Mouse (Mus musculus) embryo, embryonic 11 days (tissue): Measurements from ENCODE around the gene Lhx6.

Experiments
- DNase-seq: peaks from one replicate; pipeline ENCODE4 v3.0.0-alpha.2; 2015

The Lhx6 gene

DNA sequence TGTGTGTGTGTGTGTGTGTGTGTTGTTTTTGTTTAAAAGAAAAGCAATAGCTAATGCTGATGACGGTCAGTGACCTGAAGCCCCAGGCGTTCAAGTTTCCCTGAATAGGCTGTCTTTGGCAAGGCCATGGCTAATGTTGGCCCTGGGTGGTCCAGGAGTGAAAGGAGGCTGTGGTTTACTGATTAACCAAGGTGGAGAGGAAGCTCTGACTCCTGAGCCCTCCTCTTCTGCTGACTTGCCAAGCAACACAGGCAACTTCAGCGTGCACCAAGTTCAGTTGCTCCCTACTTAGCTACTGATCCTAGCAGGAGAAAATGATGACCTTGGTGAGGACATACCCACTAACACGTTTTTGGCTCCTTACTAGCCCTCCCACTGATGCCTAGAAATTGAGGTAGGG, 12.5 kb downstream of the Lhx6 start:
- DNase-seq: no peak

- DNase-seq: peak; percentile 93
These were observed 14.1 kb downstream of the Lhx6 start for GRCm38 (mm10) chr2:36090853-36091741.

DNA sequence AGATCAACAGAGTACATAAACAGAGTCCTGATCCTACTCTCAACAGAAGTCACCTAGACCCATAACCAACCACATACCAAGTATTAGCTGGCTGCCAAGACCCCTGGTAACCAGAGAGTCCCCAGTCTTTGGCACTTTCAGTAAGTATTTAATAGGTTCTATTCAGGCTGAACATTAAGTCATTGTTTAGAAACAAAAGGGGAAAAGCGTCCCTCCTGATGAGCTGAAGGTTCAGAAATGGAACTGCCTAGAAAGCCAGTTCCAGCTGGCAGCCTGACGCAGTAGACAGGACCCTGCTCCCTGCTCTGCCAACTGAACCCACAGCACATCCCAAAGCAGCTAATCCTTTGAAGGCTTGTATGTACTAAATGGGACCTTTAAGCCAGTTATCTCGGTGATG, 16.0 kb downstream of the Lhx6 start:
- DNase-seq: no peak

GRCm38 (mm10) chr2:36085041-36085440, 20.2 kb downstream of the Lhx6 start:
- no peak for DNase-seq

DNA sequence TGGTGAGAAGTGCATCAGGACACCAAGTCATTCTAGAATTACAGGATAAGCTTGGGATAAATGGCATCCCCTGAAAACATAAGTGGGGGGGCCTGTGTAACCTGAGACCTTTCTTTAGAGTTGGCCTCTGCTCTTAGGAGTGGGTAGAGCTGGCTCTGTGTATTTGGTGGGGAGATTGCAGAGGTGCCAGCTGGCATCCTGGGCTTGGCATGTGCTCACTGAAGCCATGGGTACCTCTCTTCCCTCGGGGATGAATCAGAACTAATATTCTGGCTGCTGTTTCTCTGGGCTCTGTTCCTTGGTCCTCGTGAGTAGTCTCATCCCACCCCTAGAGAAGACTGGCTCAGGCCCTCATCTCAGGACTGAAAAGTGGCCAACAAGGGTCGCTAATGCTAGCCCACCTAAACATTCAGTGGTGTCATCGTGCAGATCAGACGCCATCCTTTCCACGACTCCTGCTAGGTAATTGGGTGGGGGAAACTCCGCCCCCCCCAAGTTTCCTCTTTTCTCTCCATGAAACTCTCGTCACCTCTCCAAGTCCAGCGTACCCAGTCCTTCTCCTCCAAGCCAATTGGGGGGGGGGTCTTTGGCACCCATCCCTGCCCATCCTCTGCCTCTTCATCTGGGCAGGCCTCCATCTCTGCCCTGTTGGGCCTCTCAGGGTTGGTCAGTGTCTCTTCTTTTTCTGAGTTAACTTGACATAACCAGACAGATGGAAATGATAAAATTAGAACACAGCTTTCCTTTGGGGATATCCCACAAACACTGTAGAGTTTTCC, 22.2 kb downstream of the Lhx6 start:
- no peak for DNase-seq

- DNase-seq: peak; percentile 48
These were observed 23.8 kb downstream of the Lhx6 start for GRCm38 (mm10) chr2:36081446-36081845.

DNA sequence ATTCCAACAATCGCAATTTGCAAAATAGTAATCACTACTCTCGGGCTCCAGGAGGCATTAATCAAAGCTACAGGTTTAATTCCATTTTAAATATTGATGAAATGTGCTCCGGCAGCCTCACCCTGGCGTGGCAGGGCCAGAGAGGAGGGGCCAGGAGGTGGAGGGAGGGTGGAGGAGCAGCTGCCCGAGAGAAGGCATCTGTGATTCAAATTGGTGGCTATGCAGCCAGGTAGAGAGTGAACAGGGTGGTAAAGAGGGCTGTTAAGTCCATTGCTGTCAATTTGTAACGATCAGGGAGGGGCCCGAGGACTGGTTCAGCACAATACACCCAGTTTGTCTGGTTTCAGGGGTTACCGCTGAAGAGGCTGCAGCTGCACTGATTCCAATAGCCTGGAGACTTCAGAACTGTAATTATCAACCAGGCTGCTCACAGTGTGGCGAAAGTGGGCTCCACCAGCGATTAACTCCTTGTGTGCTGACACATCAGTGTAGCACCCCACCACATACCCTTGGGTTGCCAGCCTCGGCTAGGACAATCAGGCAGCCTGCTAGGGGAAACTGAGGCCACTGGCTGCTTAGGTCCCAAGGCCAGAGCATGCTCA, 27.9 kb downstream of the Lhx6 start:
- no peak for DNase-seq

- DNase-seq: no peak
These were observed 30.0 kb downstream of the Lhx6 start for GRCm38 (mm10) chr2:36075210-36075609.

- DNase-seq: no peak
These were observed 31.4 kb downstream of the Lhx6 start for GRCm38 (mm10) chr2:36073781-36074180.

DNA sequence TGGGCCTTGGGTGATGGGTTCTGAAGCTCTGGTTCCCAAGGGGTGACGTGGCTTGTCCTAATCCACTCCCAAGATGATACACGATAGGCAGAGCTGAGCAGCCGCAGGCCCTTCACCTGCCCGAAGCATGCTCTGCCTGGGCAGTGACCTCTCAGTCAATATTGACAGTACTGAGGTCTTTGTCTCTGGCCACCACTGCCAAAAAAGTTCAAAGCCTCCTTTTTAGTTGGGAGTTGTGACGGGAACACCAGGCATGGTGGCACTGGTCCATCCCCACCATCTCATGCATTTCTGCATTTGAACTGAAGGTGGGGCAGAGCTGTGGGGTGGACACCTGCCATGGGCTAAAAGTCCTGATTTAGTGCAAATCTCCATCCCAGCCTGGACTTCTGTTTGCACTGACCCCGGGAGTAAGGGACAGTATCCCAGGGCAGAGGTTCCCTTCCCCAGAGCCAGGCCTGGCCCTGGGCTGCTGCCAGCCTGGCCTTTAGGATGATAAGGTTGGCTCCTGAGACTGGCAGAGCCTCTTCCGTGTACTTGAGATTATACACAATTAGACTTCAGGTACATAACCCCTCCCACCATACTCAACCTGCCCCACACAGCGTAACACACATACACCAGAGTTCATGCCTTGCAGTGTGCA, 33.4 kb downstream of the Lhx6 start:
- no peak for DNase-seq

DNA sequence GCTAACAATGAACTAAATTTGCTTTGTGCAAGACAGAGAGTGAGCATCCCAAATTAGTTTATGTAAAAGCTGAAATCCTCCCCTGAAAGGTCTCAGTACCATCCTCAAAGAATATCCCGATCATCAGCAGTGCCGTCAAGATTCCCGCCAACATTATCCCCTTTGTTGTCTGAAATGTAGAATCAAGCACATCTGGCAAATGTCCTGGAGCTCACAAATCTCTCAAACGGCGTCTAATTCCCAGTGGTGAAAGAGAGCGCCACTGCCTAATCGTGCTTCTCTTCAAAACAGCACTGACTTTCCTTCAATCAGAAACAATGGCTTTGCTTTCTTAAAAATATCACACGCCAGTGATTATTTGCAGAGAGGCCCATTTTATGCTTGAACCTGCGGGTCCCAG, 38.1 kb downstream of the Lhx6 start:
- no peak for DNase-seq

- no peak for DNase-seq
These were observed 43.8 kb downstream of the Lhx6 start for GRCm38 (mm10) chr2:36061409-36061808.

DNA sequence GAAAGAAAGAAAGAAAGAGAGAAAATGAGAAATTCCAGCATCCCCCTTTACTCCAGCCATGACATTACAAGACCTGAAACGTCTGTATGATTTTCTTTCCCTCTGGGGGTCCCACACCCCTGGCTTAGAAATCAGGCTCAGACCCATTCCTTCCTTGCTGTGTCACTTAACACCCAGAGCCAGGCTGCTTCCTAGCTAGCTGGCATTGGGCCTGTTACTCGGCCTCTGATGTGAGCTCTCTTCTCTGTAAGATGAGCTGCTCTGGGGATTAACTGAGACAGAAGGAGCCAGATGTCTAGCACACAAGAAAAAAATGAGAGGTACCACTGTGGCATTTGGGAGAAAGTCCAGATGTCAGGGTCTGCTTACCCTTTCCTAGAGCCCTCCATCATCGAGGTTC, 49.0 kb downstream of the Lhx6 start:
- DNase-seq: no peak

DNA sequence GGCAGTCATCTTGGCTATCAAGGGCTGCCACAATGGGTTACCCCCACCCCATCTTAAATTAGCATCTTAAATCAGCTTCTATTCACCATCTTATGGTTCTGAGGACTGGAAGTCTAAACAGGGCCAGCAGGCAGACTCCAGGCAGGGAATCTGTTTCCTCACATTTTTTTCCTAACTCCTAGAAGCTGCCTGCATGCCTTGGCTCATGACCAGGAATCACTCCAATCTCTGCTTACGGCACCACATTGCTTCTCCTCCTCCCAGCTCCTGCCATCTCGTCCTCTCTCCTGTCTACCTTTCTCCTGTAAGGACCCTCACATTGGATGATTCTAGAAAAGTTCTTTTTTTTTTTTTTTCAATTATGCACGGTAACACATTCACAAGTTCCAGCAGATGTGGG, 52.0 kb downstream of the Lhx6 start:
- no peak for DNase-seq

DNA sequence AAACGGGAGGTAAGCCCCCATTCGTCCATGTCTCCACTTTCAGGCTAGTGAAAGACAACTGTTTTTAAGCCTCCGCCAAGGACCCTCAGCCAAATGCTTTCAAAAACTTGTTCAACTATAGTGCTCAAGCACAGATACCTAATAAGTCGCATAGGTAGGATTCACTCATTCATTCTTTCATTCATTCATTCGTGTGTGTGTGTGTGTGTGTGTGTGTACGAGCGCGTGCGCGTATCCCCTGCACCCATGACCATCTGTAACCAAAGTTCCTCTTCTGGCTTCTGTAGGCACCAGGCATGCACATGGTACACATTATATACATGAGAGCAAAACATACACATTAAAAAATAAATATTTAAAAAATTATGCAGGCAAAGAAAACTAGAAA, 55.6 kb downstream of the Lhx6 start:
- no peak for DNase-seq

DNA sequence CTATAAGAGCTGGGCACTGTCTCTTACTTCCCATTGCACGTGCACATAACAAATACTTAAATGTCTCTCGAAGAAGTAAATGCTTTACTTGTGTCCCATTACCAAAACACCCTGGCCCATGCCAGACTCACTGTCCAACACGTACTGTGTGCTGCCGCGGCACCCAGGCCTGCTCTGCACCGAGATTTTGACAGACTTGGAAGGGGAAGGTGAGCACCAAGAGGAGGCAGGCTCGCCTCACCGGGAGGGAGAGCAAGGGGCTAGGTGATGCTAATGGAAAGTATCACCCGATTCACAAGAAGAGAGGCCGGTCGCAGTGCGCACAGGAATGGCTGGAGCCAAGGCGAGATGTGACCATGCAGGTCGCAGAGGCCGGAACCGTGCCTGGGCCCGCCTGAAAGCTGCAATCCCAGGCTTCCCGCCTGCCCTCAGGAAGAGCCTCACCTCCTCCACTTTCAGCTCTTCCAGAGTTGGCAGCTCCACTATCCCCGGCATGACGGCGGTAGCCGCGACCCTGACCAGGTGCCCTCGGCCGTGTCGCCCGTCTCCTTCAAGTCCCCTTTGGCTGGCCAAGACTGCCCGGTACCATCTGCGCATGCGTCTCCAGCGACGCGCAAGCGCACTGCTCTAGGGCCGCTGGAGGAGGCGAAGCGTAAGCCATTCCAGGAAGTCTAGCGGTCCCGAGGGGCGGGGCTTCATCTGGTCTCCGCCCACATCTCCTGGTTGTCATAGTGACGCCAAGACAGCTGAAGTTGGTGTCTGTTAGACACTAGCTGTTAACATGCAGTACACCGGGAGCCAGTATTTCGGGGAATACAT, 56.3 kb downstream of the Lhx6 start, which contains the start of the genes Ndufa8 and Morn5:
Gene Ndufa8 (minus strand): TSS at position 659 of the 819 bp plus-strand sequence.
Gene Morn5 (plus strand): TSS at position 711 of the 819 bp plus-strand sequence.
- DNase-seq: peak; percentile 96

DNA sequence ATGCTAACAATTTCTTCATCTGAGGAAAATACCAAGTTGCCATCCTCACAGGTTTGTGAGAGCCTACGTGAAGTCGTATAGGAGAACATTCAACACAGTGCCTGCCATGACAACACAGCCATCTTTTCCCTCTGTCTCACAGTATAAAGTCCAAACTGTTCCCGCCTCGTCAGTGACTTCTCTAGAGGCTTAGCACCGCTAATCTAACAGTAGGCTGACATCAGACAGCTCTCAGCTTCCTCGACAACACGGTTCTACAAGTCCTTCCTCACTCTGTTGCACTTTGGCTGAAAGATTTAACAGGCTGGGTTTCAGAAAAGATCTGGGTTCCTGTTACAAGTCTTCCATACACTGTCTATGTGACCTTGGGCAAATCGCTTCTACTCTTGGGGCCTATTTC, 57.0 kb downstream of the Lhx6 start:
- no peak for DNase-seq

GRCm38 (mm10) chr2:36040872-36041271, 64.3 kb downstream of the Lhx6 start:
- no peak for DNase-seq

- DNase-seq: no peak
These were observed 65.8 kb downstream of the Lhx6 start for GRCm38 (mm10) chr2:36039297-36039985.

- peak; percentile 12 for DNase-seq
These were observed 69.7 kb downstream of the Lhx6 start for GRCm38 (mm10) chr2:36035413-36036081.

GRCm38 (mm10) chr2:36034898-36035297, 70.3 kb downstream of the Lhx6 start:
- no peak for DNase-seq
